Mouse (Mus musculus): Measurements from ENCODE around the gene Rpl12.

DNA sequence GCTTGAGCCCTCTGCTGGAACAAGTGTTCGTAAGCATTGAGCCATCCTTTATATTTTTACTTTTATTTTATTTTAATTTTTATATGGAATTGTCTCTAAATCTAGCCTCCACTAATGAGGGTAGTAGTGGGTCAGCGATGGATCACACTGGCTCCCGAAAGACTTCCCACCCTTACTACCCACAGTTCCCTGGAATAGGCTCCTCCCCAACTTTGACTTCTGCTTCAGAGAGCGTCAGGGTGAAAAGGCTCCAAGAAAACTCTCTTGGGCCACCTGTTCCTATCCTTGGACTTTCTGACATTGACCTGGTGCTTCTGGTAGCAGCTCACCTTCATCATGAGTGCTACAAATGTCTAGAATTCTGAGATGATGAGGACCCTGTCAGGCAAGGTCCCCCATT is 21.3 kb downstream of the Rpl12 start:
- TF ChIP-seq CTCF (IDR thresholded peaks at IDR 0.05; ENCODE audit: insufficient read depth, low read length) (no peak), POLR2A (IDR thresholded peaks at IDR 0.05; ENCODE audit: borderline replicate concordance, extremely low read depth, low read depth, low read length) (peak; percentile 34; the same call in 1 of the 2 replicates)

All from lung, adult 2 months (tissue).